Mouse (Mus musculus) intestine, embryonic 15.5 days (tissue): Measurements from ENCODE around the gene Lca5l. TPM values are rescaled to one million over a fixed set of nuclear protein-coding genes. Genes with fewer than 3 reads are reported as not detected.
"Not testable (repeated sequence)": the region's sequence is repeated elsewhere in the genome, so short reads cannot be mapped to it uniquely, and the experiment has no call there.

ENCODE experiments used
- ATAC-seq: fragments of 200-750 bp; cut with Nextera tagmentation; 2 replicates; pipeline ENCODE4 v1.8.0; 2017; ENCODE audit warnings: moderate TSS enrichment, moderate library complexity
- H3K27ac ChIP-seq: fragments of 300-500 bp; sonication (generic); 2 replicates; pipeline ENCODE4 v1.5.1; 2015; ENCODE audit warnings: mild to moderate bottlenecking, inconsistent platforms
- H3K27me3 ChIP-seq: fragments of 300-500 bp; sonication (generic); replicated peaks from 2 replicates; pipeline ENCODE4 v1.6.1; 2015; ENCODE audit warnings: inconsistent platforms
- H3K36me3 ChIP-seq: fragments of 300-500 bp; sonication (generic); 2 replicates; pipeline ENCODE4 v1.6.1; 2015; ENCODE audit warnings: inconsistent platforms
- H3K4me1 ChIP-seq: fragments of 300-500 bp; sonication (generic); replicated peaks from 2 replicates; pipeline ENCODE4 v1.6.1; 2015; ENCODE audit warnings: inconsistent platforms
- H3K4me2 ChIP-seq: fragments of 300-500 bp; sonication (generic); replicated peaks from 2 replicates; pipeline ENCODE4 v1.6.1; 2015; ENCODE audit warnings: mild to moderate bottlenecking, inconsistent platforms
- H3K4me3 ChIP-seq: fragments of 300-500 bp; sonication (generic); replicated peaks from 2 replicates; pipeline ENCODE4 v1.5.1; 2015; ENCODE audit warnings: inconsistent platforms
- H3K9ac ChIP-seq: fragments of 300-500 bp; sonication (generic); 2 replicates; pipeline ENCODE4 v1.6.1; 2015; ENCODE audit warnings: inconsistent platforms
- H3K9me3 ChIP-seq: fragments of 300-500 bp; sonication (generic); 2 replicates; pipeline ENCODE4 v1.6.1; 2016; ENCODE audit warnings: inconsistent platforms
- WGBS: fragments of 180-500 bp; shearing (Covaris S2); methylation state at CpG from one replicate; pipeline ENCODE4 v1.1.7; 2015; 5-methylcytosine and 5-hydroxymethylcytosine counted together
- polyA plus RNA-seq: library from polyadenylated mRNA; unstranded; fragments of >200 nt; fragmentation: Nextera tagmentation; extraction: Ambion mirVana; gene quantifications from 2 replicates; pipeline ENCODE4 v1.2.1, GENCODE M21; 2015

The Lca5l gene
- polyA plus RNA-seq, 1 experiment from 2014 or later = 0.82 TPM

GRCm38 (mm10) chr16:96145110-96145800, 46.8 kb downstream of the Lca5l start, which contains the start of gene Wrb:
Gene Wrb, plus strand, starts transcription at chr16:96145407.
- Histone ChIP-seq H3K9me3 (no peaks in the 10 kb centered on the region), H3K9ac (peak within 1 kb of the TSS; percentile 49), H3K4me2 (peak within 1 kb of the TSS; percentile 62), H3K4me3 (peak within 1 kb of the TSS; percentile 69), H3K4me1 (peaks cover 15% of the 10 kb centered on the region; the same call in 1 of the 2 replicates), H3K36me3 (no peaks in the 10 kb centered on the region), H3K27ac (peak within 1 kb of the TSS; percentile 13), H3K27me3 (no peaks in the 10 kb centered on the region)
- under 1% methylated on average over 68 of the region's 68 CpGs for WGBS
- ATAC-seq = peak; percentile 98

- 24% methylated on average over 6 of the region's 6 CpGs for WGBS
- not testable (repeated sequence) for H3K4me2 ChIP-seq, H3K9me3 ChIP-seq, H3K27me3 ChIP-seq, H3K27ac ChIP-seq, H3K4me3 ChIP-seq, H3K9ac ChIP-seq, H3K36me3 ChIP-seq
- H3K4me1 ChIP-seq = peaks cover 12% of the 10 kb centered on the region; the same call in 1 of the 2 replicates
- ATAC-seq = peak; percentile 39
These were observed 47.3 kb downstream of the Lca5l start for GRCm38 (mm10) chr16:96144748-96145109.

DNA sequence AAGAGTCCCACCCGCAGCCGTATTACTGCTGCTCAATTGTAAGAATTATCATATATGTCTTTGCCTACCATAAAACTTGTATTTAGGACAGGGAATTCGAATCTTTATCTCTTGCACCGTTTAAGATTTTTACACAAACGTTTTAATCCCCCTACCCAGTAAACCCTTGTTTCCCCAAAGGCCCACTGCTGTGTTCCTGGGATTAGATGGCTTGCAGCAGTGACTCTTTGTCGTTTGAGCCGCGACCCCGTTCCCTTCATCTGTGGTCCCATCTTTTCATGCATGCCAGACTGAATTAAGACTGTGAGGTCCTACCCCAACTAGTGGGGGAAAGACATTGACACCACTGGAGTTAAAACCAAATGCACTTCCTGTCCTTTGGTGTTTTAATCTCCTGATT, 63.6 kb downstream of the Lca5l start:
- peak overlapping the region; percentile 93 for H3K9ac ChIP-seq
- peaks cover 11% of the 10 kb centered on the region for H3K36me3 ChIP-seq
- no peak for ATAC-seq
- H3K4me2 ChIP-seq = peak overlapping the region; percentile 71
- peak overlapping the region; percentile 92 for H3K4me3 ChIP-seq
- H3K9me3 ChIP-seq = no peaks in the 10 kb centered on the region
- H3K4me1 ChIP-seq = peaks cover 16% of the 10 kb centered on the region
- no peaks in the 10 kb centered on the region for H3K27me3 ChIP-seq
- H3K27ac ChIP-seq = peak overlapping the region; percentile 94
- 1% methylated on average over 9 of the region's 9 CpGs for WGBS

GRCm38 (mm10) chr16:96127657-96128344, 64.3 kb downstream of the Lca5l start, which contains the start of gene Hmgn1:
Gene Hmgn1, minus strand, starts transcription at chr16:96127729.
- Histone ChIP-seq H3K9me3 (no peaks in the 10 kb centered on the region), H3K27me3 (no peaks in the 10 kb centered on the region)
- under 1% methylated on average over 56 of the region's 72 CpGs for WGBS

DNA sequence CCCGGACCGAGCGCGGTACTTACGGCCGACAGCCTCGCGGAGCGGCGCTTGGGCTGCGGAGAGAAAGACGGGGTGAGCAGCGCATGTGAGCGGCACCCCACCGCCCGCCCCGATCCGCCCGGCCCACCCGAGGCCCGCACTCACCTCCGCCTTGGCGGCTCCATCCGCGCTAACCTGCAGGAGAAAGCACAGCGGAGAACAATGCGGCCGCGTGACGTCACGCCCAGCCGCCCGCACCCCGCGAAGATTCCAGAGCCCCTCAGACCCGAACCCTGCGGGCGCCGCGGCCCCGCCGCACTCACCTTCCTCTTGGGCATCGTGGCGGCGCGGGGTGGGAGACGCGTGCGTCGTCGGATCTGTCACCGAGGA, 64.8 kb downstream of the Lca5l start:
- Histone ChIP-seq H3K27ac (peak overlapping the region; percentile 94), H3K4me2 (peak overlapping the region; percentile 71), H3K9me3 (no peaks in the 10 kb centered on the region), H3K9ac (peak overlapping the region; percentile 93), H3K4me1 (peaks cover 16% of the 10 kb centered on the region), H3K27me3 (no peaks in the 10 kb centered on the region), H3K4me3 (peak overlapping the region; percentile 92), H3K36me3 (peaks cover 17% of the 10 kb centered on the region)
- WGBS = under 1% methylated on average over 47 of the region's 52 CpGs
- peak; percentile 71 for ATAC-seq

More at GRCm38 (mm10) chr16:96127657-96128344, 64.3 kb downstream of the Lca5l start, which contains the start of gene Hmgn1:
- Histone ChIP-seq H3K36me3 (peaks cover 12% of the 10 kb centered on the region), H3K9ac (peak within 1 kb of the TSS; percentile 93), H3K27ac (peak within 1 kb of the TSS; percentile 94), H3K4me1 (peaks cover 16% of the 10 kb centered on the region), H3K4me3 (peak within 1 kb of the TSS; percentile 92), H3K4me2 (peak within 1 kb of the TSS; percentile 71)
- peak; percentile 98 for ATAC-seq

DNA sequence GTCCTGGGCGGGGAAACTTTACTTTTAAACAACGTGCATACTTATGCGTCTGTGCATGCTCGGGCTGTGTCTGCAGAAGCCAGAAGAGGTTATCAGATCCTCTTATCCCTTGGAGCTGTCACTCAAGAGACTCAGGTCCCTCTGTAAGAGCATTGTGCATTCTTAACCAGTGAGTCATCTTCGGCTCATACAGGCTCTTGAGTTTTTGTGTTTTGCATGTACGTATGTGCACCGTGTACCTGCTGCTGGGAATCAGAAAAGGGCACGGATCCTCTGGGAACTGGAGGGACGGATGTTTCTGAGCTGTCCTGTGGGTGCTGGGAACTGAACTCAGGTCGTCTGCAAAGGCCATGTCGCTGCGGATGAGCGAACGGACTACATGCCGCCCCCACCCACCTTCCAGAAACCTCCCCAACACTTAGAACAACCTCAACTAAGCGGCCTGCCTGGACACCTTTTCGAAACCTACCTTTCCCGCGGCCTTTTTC, 65.3 kb downstream of the Lca5l start:
- Histone ChIP-seq H3K9me3 (no peaks in the 10 kb centered on the region), H3K27ac (peak overlapping the region; percentile 94), H3K36me3 (peaks cover 17% of the 10 kb centered on the region), H3K4me1 (peaks cover 16% of the 10 kb centered on the region), H3K4me3 (peak overlapping the region; percentile 92), H3K27me3 (no peaks in the 10 kb centered on the region), H3K9ac (peak overlapping the region; percentile 93), H3K4me2 (peak overlapping the region; percentile 71)
- ATAC-seq = no peak
- 2% methylated on average over 19 of the region's 19 CpGs for WGBS

GRCm38 (mm10) chr16:96120022-96120623, 71.9 kb downstream of the Lca5l start:
- H3K9me3 ChIP-seq = no peaks in the 10 kb centered on the region
- ATAC-seq = peak; percentile 45; the same call in 1 of the 2 replicates
- H3K4me2 ChIP-seq = no peak overlapping the region
- H3K27ac ChIP-seq = no peak overlapping the region
- no peaks in the 10 kb centered on the region for H3K27me3 ChIP-seq
- WGBS = 57% methylated on average over 4 of the region's 4 CpGs
- H3K4me3 ChIP-seq = no peak overlapping the region
- H3K4me1 ChIP-seq = no peaks in the 10 kb centered on the region
- H3K9ac ChIP-seq = no peak overlapping the region
- H3K36me3 ChIP-seq = peaks cover 19% of the 10 kb centered on the region

DNA sequence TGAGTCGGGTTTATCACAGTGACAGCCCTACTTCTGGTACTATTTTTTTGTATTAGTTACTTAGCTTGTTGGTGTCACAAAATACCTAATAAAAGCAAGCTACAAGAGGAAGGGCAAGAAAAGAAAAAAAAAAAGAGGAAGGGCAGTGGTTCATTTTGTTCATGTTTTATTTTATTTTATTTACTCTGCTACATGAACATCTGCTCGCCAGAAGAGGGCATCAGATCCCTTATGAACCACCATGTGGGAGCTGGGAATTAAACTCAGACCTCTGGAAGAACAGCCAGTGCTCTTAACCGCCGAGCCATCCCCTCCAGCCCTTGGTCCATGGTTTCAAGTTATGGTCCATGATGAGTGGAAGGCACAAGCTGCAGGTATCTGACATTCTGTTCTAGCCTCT, 77.3 kb downstream of the Lca5l start:
- WGBS = 51% methylated on average over 4 of the region's 4 CpGs
- H3K27me3 ChIP-seq = no peaks in the 10 kb centered on the region
- ATAC-seq = no peak

GRCm38 (mm10) chr16:96112769-96113168, 79.3 kb downstream of the Lca5l start:
- Histone ChIP-seq H3K9ac (no peak overlapping the region), H3K4me2 (no peak overlapping the region), H3K36me3 (no peaks in the 10 kb centered on the region), H3K4me1 (no peaks in the 10 kb centered on the region), H3K9me3 (no peaks in the 10 kb centered on the region), H3K27me3 (no peaks in the 10 kb centered on the region), H3K27ac (no peak overlapping the region), H3K4me3 (no peak overlapping the region)
- 60% methylated on average over 2 of the region's 2 CpGs for WGBS
- no peak for ATAC-seq

More for the DNA sequence above, 77.3 kb downstream of the Lca5l start:
- Histone ChIP-seq H3K27ac (no peak overlapping the region), H3K9me3 (no peaks in the 10 kb centered on the region), H3K4me1 (no peaks in the 10 kb centered on the region), H3K9ac (no peak overlapping the region), H3K36me3 (no peaks in the 10 kb centered on the region), H3K4me3 (no peak overlapping the region), H3K4me2 (no peak overlapping the region)

- Histone ChIP-seq H3K36me3 (no peaks in the 10 kb centered on the region), H3K4me1 (no peaks in the 10 kb centered on the region), H3K9me3 (no peaks in the 10 kb centered on the region), H3K4me2 (no peak overlapping the region), H3K4me3 (no peak overlapping the region), H3K27me3 (no peaks in the 10 kb centered on the region), H3K9ac (no peak overlapping the region), H3K27ac (no peak overlapping the region)
- 77% methylated on average over 5 of the region's 5 CpGs for WGBS
- no peak for ATAC-seq
These were observed 81.3 kb downstream of the Lca5l start for GRCm38 (mm10) chr16:96110655-96111345.

GRCm38 (mm10) chr16:96109673-96110072, 82.4 kb downstream of the Lca5l start:
- 61% methylated on average over 4 of the region's 4 CpGs for WGBS

More at GRCm38 (mm10) chr16:96109673-96110072, 82.4 kb downstream of the Lca5l start:
- H3K27ac ChIP-seq = no peak overlapping the region
- H3K9me3 ChIP-seq = no peaks in the 10 kb centered on the region
- H3K9ac ChIP-seq = no peak overlapping the region
- H3K4me3 ChIP-seq = no peak overlapping the region
- no peak for ATAC-seq
- no peaks in the 10 kb centered on the region for H3K27me3 ChIP-seq
- no peak overlapping the region for H3K4me2 ChIP-seq
- no peaks in the 10 kb centered on the region for H3K36me3 ChIP-seq
- no peaks in the 10 kb centered on the region for H3K4me1 ChIP-seq
